ENCODE assay signal across 8 mouse cellular contexts in the genomic region with DNA sequence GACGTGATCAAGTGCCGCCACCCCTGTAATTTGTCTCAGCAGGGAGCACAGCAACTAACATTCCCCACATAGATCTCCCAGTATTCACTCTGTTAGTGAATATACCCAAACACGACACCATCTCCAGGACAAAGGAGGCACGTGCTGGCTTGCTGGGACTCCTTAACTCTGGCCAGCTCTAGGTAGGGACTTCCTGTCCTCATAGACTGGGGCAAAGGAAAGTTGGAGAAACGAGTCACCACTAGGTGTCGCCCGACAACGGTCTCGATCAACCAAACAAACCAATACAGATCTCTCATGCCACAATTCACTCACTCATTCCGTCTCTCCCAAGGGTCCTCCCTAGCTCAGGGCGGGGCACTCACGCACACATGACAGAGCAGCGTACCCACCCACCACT. TPM values are rescaled to one million over a fixed set of nuclear protein-coding genes. Genes with fewer than 3 reads are reported as not detected.
DNase-seq lines count a peak whose midpoint lies in the region; ATAC-seq and TF ChIP-seq lines count a peak whose summit lies in the region.

No protein-coding gene starts in this region.

- H3K27ac ChIP-seq in heart, embryonic 12.5 days (ENCODE audit: poor library complexity, severe bottlenecking) = no peak overlapping the region
- no peak overlapping the region for H3K27ac ChIP-seq in heart, postnatal 0 days (ENCODE audit: low read depth)
- H3K27ac ChIP-seq in left cerebral cortex, adult 2 months = no peak overlapping the region

- H3K4me3 ChIP-seq in heart, embryonic 12.5 days = no peak overlapping the region
- H3K4me3 ChIP-seq in heart, postnatal 0 days (ENCODE audit: low read depth, low read length) = no peak overlapping the region
- no peak overlapping the region for H3K4me3 ChIP-seq in left cerebral cortex, adult 2 months

- intact Hi-C loops in left cerebral cortex, adult 2 months (cut with DNase I) = loop anchor here (1.0 to 10.0 kb wide), 2 partner anchors 66 to 315 kb away; a partner anchor contains a TSS

- no peaks in the 10 kb centered on the region; the same call in 1 of the 2 replicates for H3K27me3 ChIP-seq in heart, embryonic 12.5 days (replicated peaks)
- H3K27me3 ChIP-seq in heart, postnatal 0 days (ENCODE audit: control insufficient read depth, insufficient read depth, low read length) = no peaks in the 10 kb centered on the region

- TF ChIP-seq CTCF in heart, postnatal 0 days (IDR thresholded peaks at IDR 0.05; ENCODE audit: low read depth) = no peak
- TF ChIP-seq CTCF in left cerebral cortex, adult 2 months (IDR thresholded peaks at IDR 0.05) = no peak

- ATAC-seq in heart, embryonic 12.5 days (ENCODE audit: insufficient number of reproducible peaks, low FRiP score) = no peak
- ATAC-seq in heart, postnatal 0 days (ENCODE audit: insufficient read depth, low read depth) = no peak

- peak; percentile 99 for DNase-seq in heart, adult 11 months
- peak; percentile 57 for DNase-seq in WW6 (ENCODE audit: low read depth, low spot score)
- peak; percentile 75 to 87 for DNase-seq in cerebellum, postnatal 4 days (ENCODE audit: low spot score in 2 of 2)
- peak; percentile 91 for DNase-seq in heart, postnatal 0 days (ENCODE audit: low spot score)
- peak; percentile 78 to 84 for DNase-seq in left cerebral cortex, adult 2 months (ENCODE audit: extremely low spot score in 1 of 2, low spot score in 2 of 2)
- peak; percentile 71 for DNase-seq in ovary, adult 18-20 months (ENCODE audit: low spot score)
- DNase-seq in thymus, postnatal 0 days (ENCODE audit: low spot score) = peak; percentile 94

- H3K4me2 ChIP-seq in heart, embryonic 12.5 days = no peak overlapping the region
- no peak overlapping the region for H3K4me2 ChIP-seq in heart, postnatal 0 days (ENCODE audit: low read depth, low read length)

- H3K4me1 ChIP-seq in heart, embryonic 12.5 days (replicated peaks) = no peaks in the 10 kb centered on the region
- H3K4me1 ChIP-seq in heart, postnatal 0 days (ENCODE audit: control insufficient read depth, insufficient read depth) = no peaks in the 10 kb centered on the region

- TF ChIP-seq EP300 in heart, postnatal 0 days (IDR thresholded peaks at IDR 0.05; ENCODE audit: low read depth) = no peak

- 14% methylated on average over 13 of the region's 13 CpGs for WGBS in heart, embryonic 12.5 days
- 11% methylated on average over 13 of the region's 13 CpGs for WGBS in heart, postnatal 0 days

- H3K9me3 ChIP-seq in heart, embryonic 12.5 days (replicated peaks) = no peaks in the 10 kb centered on the region; the same call in 1 of the 2 replicates
- H3K9me3 ChIP-seq in heart, postnatal 0 days (replicated peaks; ENCODE audit: control insufficient read depth, low read length) = no peaks in the 10 kb centered on the region

- no peaks in the 10 kb centered on the region for H3K36me3 ChIP-seq in heart, embryonic 12.5 days
- no peaks in the 10 kb centered on the region for H3K36me3 ChIP-seq in heart, postnatal 0 days (replicated peaks; ENCODE audit: control insufficient read depth, insufficient read depth, low read length)

- no peak overlapping the region for H3K9ac ChIP-seq in heart, embryonic 12.5 days
- no peak overlapping the region for H3K9ac ChIP-seq in heart, postnatal 0 days (replicated peaks; ENCODE audit: low read depth, low read length)

RNA-seq across cellular contexts. Expression of a gene that starts 15.6 kb away (rescaled TPM):
- not detected in 2 replicates for polyA plus RNA-seq in heart, embryonic 12.5 days (2016; fragmentation: Nextera tagmentation; extraction: Ambion mirVana)
- not detected in 2 replicates for total RNA-seq in heart, postnatal 0 days (2014; rRNA removed; ENCODE audit: low replicate concordance)
- polyA plus RNA-seq in heart, postnatal 0 days (2015; fragmentation: Nextera tagmentation; extraction: Ambion mirVana) = not detected in 2 replicates
- total RNA-seq in left cerebral cortex, adult 2 months (2021) = not detected
- not detected in 2 replicates for polyA plus RNA-seq in thymus, postnatal 0 days (2015; fragmentation: Nextera tagmentation; extraction: Ambion mirVana)

RNA-seq across cellular contexts. Expression of a gene that starts 23.2 kb away (rescaled TPM):
- polyA plus RNA-seq in heart, embryonic 12.5 days (2016; fragmentation: Nextera tagmentation; extraction: Ambion mirVana) = 0.11 and 0.21 TPM in 2 replicates
- total RNA-seq in heart, postnatal 0 days (2014; rRNA removed; ENCODE audit: low replicate concordance) = 0.77 TPM in 1 of 2 replicates, not detected in the other
- 0.15 TPM in 1 of 2 replicates, not detected in the other for polyA plus RNA-seq in heart, postnatal 0 days (2015; fragmentation: Nextera tagmentation; extraction: Ambion mirVana)
- total RNA-seq in left cerebral cortex, adult 2 months (2021) = under 1 TPM in 1 of 2 experiments, not detected in 1; 0.25 TPM
- 0.12 TPM in 1 of 2 replicates, not detected in the other for polyA plus RNA-seq in thymus, postnatal 0 days (2015; fragmentation: Nextera tagmentation; extraction: Ambion mirVana)

RNA-seq across cellular contexts. Expression of a gene that starts 28.9 kb away (rescaled TPM):
- polyA plus RNA-seq in heart, embryonic 12.5 days (2016; fragmentation: Nextera tagmentation; extraction: Ambion mirVana) = 35.7 and 39.5 TPM in 2 replicates
- total RNA-seq in heart, postnatal 0 days (2014; rRNA removed; ENCODE audit: low replicate concordance) = 8.0 and 24.5 TPM in 2 replicates
- polyA plus RNA-seq in heart, postnatal 0 days (2015; fragmentation: Nextera tagmentation; extraction: Ambion mirVana) = 14.9 and 15.5 TPM in 2 replicates
- total RNA-seq in left cerebral cortex, adult 2 months (2021) = 10 to 100 TPM; 35.0 to 44.4 TPM
- polyA plus RNA-seq in thymus, postnatal 0 days (2015; fragmentation: Nextera tagmentation; extraction: Ambion mirVana) = 9.9 and 13.0 TPM in 2 replicates

RNA-seq across cellular contexts. Expression of a gene that starts 58.7 kb away (rescaled TPM):
- 29.7 and 31.0 TPM in 2 replicates for polyA plus RNA-seq in heart, embryonic 12.5 days (2016; fragmentation: Nextera tagmentation; extraction: Ambion mirVana)
- 9.5 and 12.5 TPM in 2 replicates for total RNA-seq in heart, postnatal 0 days (2014; rRNA removed; ENCODE audit: low replicate concordance)
- 18.7 and 22.5 TPM in 2 replicates for polyA plus RNA-seq in heart, postnatal 0 days (2015; fragmentation: Nextera tagmentation; extraction: Ambion mirVana)
- 10 to 100 TPM; 36.5 to 42.5 TPM for total RNA-seq in left cerebral cortex, adult 2 months (2021)
- 25.0 and 34.8 TPM in 2 replicates for polyA plus RNA-seq in thymus, postnatal 0 days (2015; fragmentation: Nextera tagmentation; extraction: Ambion mirVana)
